Mouse (Mus musculus): ENCODE results near the gene Plcd1. TPM values are rescaled to one million over a fixed set of nuclear protein-coding genes. Genes with fewer than 3 reads are reported as not detected.

Plcd1 gene
- polyA plus RNA-seq, 1 experiment: 9.9 TPM

- Histone ChIP-seq H3K27me3 (ENCODE audit: control insufficient read depth, insufficient read depth, insufficient read length) (peaks cover 54% of the 10 kb centered on the region), H3K4me2 (ENCODE audit: low read depth) (no peak overlapping the region), H3K36me3 (ENCODE audit: control insufficient read depth, insufficient read depth) (no peaks in the 10 kb centered on the region), H3ac (ENCODE audit: control insufficient read depth, insufficient read length) (no peak overlapping the region), H3K4me3 (no peak overlapping the region), H3K79me2 (ENCODE audit: control insufficient read depth, insufficient read depth) (no peaks in the 10 kb centered on the region)
- TF ChIP-seq POLR2AphosphoS2 (IDR thresholded peaks at IDR 0.05; ENCODE audit: insufficient read length, low read depth) (no peak), POLR2A (IDR thresholded peaks at IDR 0.05; ENCODE audit: insufficient read length, low read depth) (no peak), MYOG (IDR thresholded peaks at IDR 0.05; ENCODE audit: control insufficient read depth in 1 of 3, insufficient read depth in 1 of 3, insufficient read length in 2 of 3, low read depth in 2 of 3) (no peak)
These were observed 35.3 kb upstream of the Plcd1 start for GRCm38 (mm10) chr9:119128436-119129181.

GRCm38 (mm10) chr9:119122596-119123369 is 29.5 kb upstream of the Plcd1 start:
- no peak for TF ChIP-seq MAX (IDR thresholded peaks at IDR 0.05; ENCODE audit: low read depth)
- no peak for TF ChIP-seq POLR2A (IDR thresholded peaks at IDR 0.05; ENCODE audit: insufficient read length, low read depth)
- TF ChIP-seq SRF (IDR thresholded peaks at IDR 0.05; ENCODE audit: control insufficient read depth, insufficient read length, low read depth): no peak
- no peak for TF ChIP-seq MYOD1 (IDR thresholded peaks at IDR 0.05; ENCODE audit: control insufficient read depth in 1 of 3, insufficient read length in 2 of 3, low read depth in 2 of 3)
- no peak for TF ChIP-seq POLR2AphosphoS2 (IDR thresholded peaks at IDR 0.05; ENCODE audit: insufficient read length, low read depth)
- no peak for TF ChIP-seq REST (IDR thresholded peaks at IDR 0.05; ENCODE audit: insufficient read depth, insufficient read length)
- TF ChIP-seq E2F4 (IDR thresholded peaks at IDR 0.05; ENCODE audit: insufficient read depth): no peak
- no peak for TF ChIP-seq CEBPB (IDR thresholded peaks at IDR 0.05; ENCODE audit: insufficient read depth, poor library complexity, severe bottlenecking)
- no peak for TF ChIP-seq MYOG (IDR thresholded peaks at IDR 0.05; ENCODE audit: control insufficient read depth in 1 of 3, insufficient read depth in 1 of 3, insufficient read length in 2 of 3, low read depth in 2 of 3)
- TF ChIP-seq TCF12 (IDR thresholded peaks at IDR 0.05; ENCODE audit: insufficient read depth, poor library complexity, severe bottlenecking): no peak
- TF ChIP-seq USF1 (IDR thresholded peaks at IDR 0.05; ENCODE audit: low read depth): no peak
- TF ChIP-seq TCF3 (IDR thresholded peaks at IDR 0.05; ENCODE audit: insufficient read length, low read depth): no peak
- H3ac ChIP-seq (ENCODE audit: control insufficient read depth, insufficient read length): no peak overlapping the region
- H3K27me3 ChIP-seq (ENCODE audit: control insufficient read depth, insufficient read depth, insufficient read length): peaks cover 18% of the 10 kb centered on the region
- no peak overlapping the region for H3K4me3 ChIP-seq
- H3K4me2 ChIP-seq (ENCODE audit: low read depth): no peak overlapping the region
- no peaks in the 10 kb centered on the region for H3K36me3 ChIP-seq (ENCODE audit: control insufficient read depth, insufficient read depth)
- H3K79me2 ChIP-seq (ENCODE audit: control insufficient read depth, insufficient read depth): no peaks in the 10 kb centered on the region

GRCm38 (mm10) chr9:119120168-119120560 is 26.9 kb upstream of the Plcd1 start:
- Histone ChIP-seq H3K27me3 (ENCODE audit: control insufficient read depth, insufficient read depth, insufficient read length) (peaks cover 7% of the 10 kb centered on the region), H3K4me3 (no peak overlapping the region), H3K36me3 (ENCODE audit: control insufficient read depth, insufficient read depth) (no peaks in the 10 kb centered on the region), H3K79me2 (ENCODE audit: control insufficient read depth, insufficient read depth) (no peaks in the 10 kb centered on the region), H3K4me2 (ENCODE audit: low read depth) (no peak overlapping the region), H3ac (ENCODE audit: control insufficient read depth, insufficient read length) (no peak overlapping the region)
- TF ChIP-seq MYOG (IDR thresholded peaks at IDR 0.05; ENCODE audit: control insufficient read depth in 1 of 3, insufficient read depth in 1 of 3, insufficient read length in 2 of 3, low read depth in 2 of 3) (no peak), POLR2A (IDR thresholded peaks at IDR 0.05; ENCODE audit: insufficient read length, low read depth) (no peak), USF1 (IDR thresholded peaks at IDR 0.05; ENCODE audit: low read depth) (no peak), TCF12 (IDR thresholded peaks at IDR 0.05; ENCODE audit: insufficient read depth, poor library complexity, severe bottlenecking) (no peak), REST (IDR thresholded peaks at IDR 0.05; ENCODE audit: insufficient read depth, insufficient read length) (no peak)

- Histone ChIP-seq H3K4me3 (no peak overlapping the region), H3K36me3 (ENCODE audit: control insufficient read depth, insufficient read depth) (no peaks in the 10 kb centered on the region), H3K79me2 (ENCODE audit: control insufficient read depth, insufficient read depth) (no peaks in the 10 kb centered on the region), H3ac (ENCODE audit: control insufficient read depth, insufficient read length) (no peak overlapping the region), H3K27me3 (ENCODE audit: control insufficient read depth, insufficient read depth, insufficient read length) (peaks cover 4% of the 10 kb centered on the region), H3K4me2 (ENCODE audit: low read depth) (no peak overlapping the region)
- TF ChIP-seq MYOG (IDR thresholded peaks at IDR 0.05; ENCODE audit: control insufficient read depth in 1 of 3, insufficient read depth in 1 of 3, insufficient read length in 2 of 3, low read depth in 2 of 3) (no peak), SRF (IDR thresholded peaks at IDR 0.05; ENCODE audit: control insufficient read depth, insufficient read length, low read depth) (no peak), TCF12 (IDR thresholded peaks at IDR 0.05; ENCODE audit: insufficient read depth, poor library complexity, severe bottlenecking) (no peak), POLR2AphosphoS2 (IDR thresholded peaks at IDR 0.05; ENCODE audit: insufficient read length, low read depth) (no peak), USF1 (IDR thresholded peaks at IDR 0.05; ENCODE audit: low read depth) (no peak), TCF3 (IDR thresholded peaks at IDR 0.05; ENCODE audit: insufficient read length, low read depth) (no peak), MYOD1 (IDR thresholded peaks at IDR 0.05; ENCODE audit: control insufficient read depth in 1 of 3, insufficient read length in 2 of 3, low read depth in 2 of 3) (no peak), REST (IDR thresholded peaks at IDR 0.05; ENCODE audit: insufficient read depth, insufficient read length) (no peak), MAX (IDR thresholded peaks at IDR 0.05; ENCODE audit: low read depth) (no peak), POLR2A (IDR thresholded peaks at IDR 0.05; ENCODE audit: insufficient read length, low read depth) (no peak), CEBPB (IDR thresholded peaks at IDR 0.05; ENCODE audit: insufficient read depth, poor library complexity, severe bottlenecking) (no peak), E2F4 (IDR thresholded peaks at IDR 0.05; ENCODE audit: insufficient read depth) (no peak)
These were observed 26.3 kb upstream of the Plcd1 start for GRCm38 (mm10) chr9:119119409-119120167.

All from myocyte (in vitro differentiated cells).